Mouse (Mus musculus) megakaryocyte, embryonic 14.5 days (primary cell): ENCODE data around the gene Rho.

ENCODE experiments used
- FLI1 ChIP-seq: IDR thresholded peaks from 2 replicates; pipeline ENCODE4 v1.6.1; 2012; ENCODE audit warnings: low read length, inconsistent platforms, mixed read lengths
- GATA1 ChIP-seq: IDR thresholded peaks from 3 replicates; pipeline ENCODE4 v1.6.1; 2012; ENCODE audit warnings: mixed read lengths, low read length, inconsistent platforms, borderline replicate concordance

- TF ChIP-seq GATA1 (no peak), FLI1 (no peak)
These were observed 31.0 kb downstream of the Rho start for GRCm38 (mm10) chr6:115962439-115963085.
